25 mouse cellular contexts compared by ENCODE assay signal in the genomic region with DNA sequence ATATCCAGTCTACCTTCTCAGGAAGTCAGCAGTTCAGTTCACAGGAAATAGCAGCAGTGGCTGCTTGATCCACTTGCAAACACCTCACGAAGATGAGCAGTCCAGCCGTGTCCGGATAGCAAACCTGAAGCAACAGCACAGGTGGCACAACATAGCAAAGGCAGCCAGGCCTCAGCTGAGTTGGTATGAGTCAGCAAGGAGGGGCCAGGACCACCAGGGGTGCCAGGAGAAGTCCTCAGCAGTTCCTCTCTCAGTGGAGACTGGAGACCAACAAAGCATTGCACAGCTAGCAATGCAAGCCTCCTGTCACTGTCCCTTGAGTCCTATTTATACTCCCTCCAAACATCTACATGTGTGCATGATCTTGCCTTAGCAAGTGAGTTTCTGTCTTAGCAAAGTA.
DNase-seq lines count a peak whose midpoint lies in the region; ATAC-seq lines count a peak whose summit lies in the region.
"Had no signal": no experiment of that assay in that cellular context is flagged by ENCODE, and none has a peak within 500 bp of the region (broad histone marks: within the 10 kb centered on the region; RNA-seq: fewer than 3 reads in every experiment).

No protein-coding gene starts in this region.

- H3K4me2 ChIP-seq in midbrain, embryonic 11.5 days = no peak overlapping the region
- H3K4me2 ChIP-seq in midbrain, embryonic 16.5 days (ENCODE audit: low read length) = no peak overlapping the region
- H3K4me2 ChIP-seq in limb, embryonic 12.5 days = no peak overlapping the region
- no peak overlapping the region for H3K4me2 ChIP-seq in hindbrain, embryonic 12.5 days (replicated peaks)
- H3K4me2 ChIP-seq: embryonic facial prominence, embryonic 13.5 days; forebrain, embryonic 12.5 days; forebrain, embryonic 15.5 days; heart, embryonic 13.5 days; hindbrain, embryonic 15.5 days had no signal

- peaks cover 9% of the 10 kb centered on the region for H3K4me1 ChIP-seq in midbrain, embryonic 11.5 days (ENCODE audit: control insufficient read depth, insufficient read depth, low read length)
- no peaks in the 10 kb centered on the region for H3K4me1 ChIP-seq in midbrain, embryonic 16.5 days (ENCODE audit: control insufficient read depth, insufficient read depth, low read length)
- H3K4me1 ChIP-seq in limb, embryonic 12.5 days (replicated peaks) = 0 out of 2 replicates have a peak, but pooled peaks cover 3% of the 10 kb centered on the region
- peaks cover 8% of the 10 kb centered on the region; the same call in 1 of the 2 replicates for H3K4me1 ChIP-seq in hindbrain, embryonic 12.5 days
- H3K4me1 ChIP-seq: forebrain, embryonic 15.5 days; hindbrain, embryonic 15.5 days had no signal

- no peak overlapping the region for H3K4me3 ChIP-seq in midbrain, embryonic 11.5 days (ENCODE audit: low read depth, low read length)
- no peak overlapping the region for H3K4me3 ChIP-seq in midbrain, embryonic 16.5 days (ENCODE audit: low read depth, low read length)
- no peak overlapping the region for H3K4me3 ChIP-seq in limb, embryonic 12.5 days (replicated peaks)
- H3K4me3 ChIP-seq in hindbrain, embryonic 12.5 days = no peak overlapping the region
- H3K4me3 ChIP-seq: embryonic facial prominence, embryonic 13.5 days; erythroblast, embryonic 14.5 days; forebrain, embryonic 12.5 days; forebrain, embryonic 15.5 days; heart, adult 2 months; heart, embryonic 10.5 days; heart, embryonic 13.5 days; hindbrain, embryonic 15.5 days had no signal

- no peak for ATAC-seq in midbrain, embryonic 11.5 days (ENCODE audit: low FRiP score)
- no peak for ATAC-seq in midbrain, embryonic 16.5 days
- ATAC-seq in limb, embryonic 12.5 days (ENCODE audit: insufficient number of reproducible peaks, insufficient read depth, low FRiP score, low TSS enrichment, low read depth) = no peak
- no peak for ATAC-seq in hindbrain, embryonic 12.5 days (ENCODE audit: low FRiP score)
- ATAC-seq: activated CD4-positive, CD25-positive, alpha-beta regulatory T cell, adult 4 months; forebrain, embryonic 15.5 days had no signal

- no peaks in the 10 kb centered on the region for H3K36me3 ChIP-seq in midbrain, embryonic 11.5 days (ENCODE audit: control insufficient read depth, insufficient read depth, low read length)
- H3K36me3 ChIP-seq in midbrain, embryonic 16.5 days (ENCODE audit: control insufficient read depth, insufficient read depth, low read length) = no peaks in the 10 kb centered on the region
- no peaks in the 10 kb centered on the region for H3K36me3 ChIP-seq in limb, embryonic 12.5 days
- H3K36me3 ChIP-seq in hindbrain, embryonic 12.5 days = no peaks in the 10 kb centered on the region
- H3K36me3 ChIP-seq: embryonic facial prominence, embryonic 13.5 days; forebrain, embryonic 12.5 days; forebrain, embryonic 15.5 days; G1E; heart, embryonic 10.5 days; heart, embryonic 13.5 days; hindbrain, embryonic 15.5 days had no signal

- H3K27ac ChIP-seq in midbrain, embryonic 11.5 days (ENCODE audit: low read depth, low read length) = no peak overlapping the region
- no peak overlapping the region for H3K27ac ChIP-seq in midbrain, embryonic 16.5 days (ENCODE audit: low read length)
- 0 out of 2 replicates have a peak overlapping the region, but pooled peaks have one; percentile 7 for H3K27ac ChIP-seq in limb, embryonic 12.5 days
- H3K27ac ChIP-seq in hindbrain, embryonic 12.5 days = no peak overlapping the region
- H3K27ac ChIP-seq: embryonic facial prominence, embryonic 13.5 days; forebrain, embryonic 12.5 days; forebrain, embryonic 15.5 days; heart, adult 2 months; heart, embryonic 10.5 days; heart, embryonic 13.5 days; hindbrain, embryonic 15.5 days had no signal

- DNase-seq in midbrain, embryonic 11.5 days (ENCODE audit: low spot score, missing footprints) = peak; percentile 6
- peak; percentile 54 for DNase-seq in R1 (ENCODE audit: low read depth, low spot score)
- no peak for DNase-seq in kidney, adult 8-10 months
- DNase-seq in Muller cell, postnatal 12 days (ENCODE audit: inconsistent ontology term) = no peak
- DNase-seq: adrenal gland, adult 8-10 months; adrenal gland, postnatal 25 days; B cell, adult 2 months; cerebellum, adult 9-10 months; gastrocnemius, postnatal 25 days; heart, adult 2 months; heart, postnatal 14 days; heart, postnatal 4 days had no signal

- H3K9me3 ChIP-seq in midbrain, embryonic 11.5 days (ENCODE audit: control insufficient read depth, low read length) = no peaks in the 10 kb centered on the region
- H3K9me3 ChIP-seq in midbrain, embryonic 16.5 days (replicated peaks; ENCODE audit: control insufficient read depth, low read length, poor library complexity, severe bottlenecking) = no peaks in the 10 kb centered on the region
- no peaks in the 10 kb centered on the region for H3K9me3 ChIP-seq in limb, embryonic 12.5 days
- no peaks in the 10 kb centered on the region for H3K9me3 ChIP-seq in hindbrain, embryonic 12.5 days (replicated peaks)
- H3K9me3 ChIP-seq: embryonic facial prominence, embryonic 13.5 days; forebrain, embryonic 12.5 days; forebrain, embryonic 15.5 days; G1E; heart, embryonic 10.5 days; heart, embryonic 13.5 days; hindbrain, embryonic 15.5 days had no signal

- H3K27me3 ChIP-seq in midbrain, embryonic 11.5 days (ENCODE audit: control insufficient read depth, insufficient read depth, low read length) = no peaks in the 10 kb centered on the region; the same call in 1 of the 2 replicates
- no peaks in the 10 kb centered on the region for H3K27me3 ChIP-seq in midbrain, embryonic 16.5 days (ENCODE audit: control insufficient read depth, insufficient read depth, low read depth, low read length)
- H3K27me3 ChIP-seq in limb, embryonic 12.5 days = no peaks in the 10 kb centered on the region
- H3K27me3 ChIP-seq in hindbrain, embryonic 12.5 days = no peaks in the 10 kb centered on the region
- H3K27me3 ChIP-seq: CH12.LX; embryonic facial prominence, embryonic 13.5 days; forebrain, embryonic 12.5 days; forebrain, embryonic 15.5 days; heart, embryonic 13.5 days; hindbrain, embryonic 15.5 days had no signal

- no peak overlapping the region for H3K9ac ChIP-seq in midbrain, embryonic 11.5 days (ENCODE audit: low read length)
- H3K9ac ChIP-seq in midbrain, embryonic 16.5 days (ENCODE audit: low read depth, low read length) = no peak overlapping the region
- no peak overlapping the region for H3K9ac ChIP-seq in limb, embryonic 12.5 days (replicated peaks)
- H3K9ac ChIP-seq in hindbrain, embryonic 12.5 days = no peak overlapping the region
- H3K9ac ChIP-seq: embryonic facial prominence, embryonic 13.5 days; forebrain, embryonic 12.5 days; forebrain, embryonic 15.5 days; heart, embryonic 13.5 days; hindbrain, embryonic 15.5 days had no signal

- 90% methylated on average over 3 of the region's 3 CpGs for WGBS in midbrain, embryonic 11.5 days
- WGBS in midbrain, embryonic 16.5 days = 92% methylated on average over 3 of the region's 3 CpGs
- 92% methylated on average over 3 of the region's 3 CpGs for WGBS in limb, embryonic 12.5 days
- 74% methylated on average over 3 of the region's 3 CpGs for whole genome bisulfite sequencing in hindbrain, embryonic 12.5 days

Comparison
In these comparisons a context has a peak if more than half of its experiments do, and no peak if none do; other contexts are left out.
1. DNase-seq: peak in midbrain, embryonic 11.5 days (single experiment) and R1 (single experiment); none in kidney, adult 8-10 months (0 of 2) and Muller cell, postnatal 12 days (single experiment).